Mouse (Mus musculus) stomach, postnatal 0 days (tissue): ENCODE measurements around the gene R3hdm2.

ENCODE experiments used
- CTCF ChIP-seq: IDR thresholded peaks from 2 replicates; pipeline ENCODE4 v1.5.1; 2016; ENCODE audit warnings: antibody characterized with exemption, low read depth, mild to moderate bottlenecking, moderate library complexity
- EP300 ChIP-seq: optimal IDR thresholded peaks from 2 replicates; pipeline ENCODE3; 2016; ENCODE audit warnings: antibody characterized with exemption

DNA sequence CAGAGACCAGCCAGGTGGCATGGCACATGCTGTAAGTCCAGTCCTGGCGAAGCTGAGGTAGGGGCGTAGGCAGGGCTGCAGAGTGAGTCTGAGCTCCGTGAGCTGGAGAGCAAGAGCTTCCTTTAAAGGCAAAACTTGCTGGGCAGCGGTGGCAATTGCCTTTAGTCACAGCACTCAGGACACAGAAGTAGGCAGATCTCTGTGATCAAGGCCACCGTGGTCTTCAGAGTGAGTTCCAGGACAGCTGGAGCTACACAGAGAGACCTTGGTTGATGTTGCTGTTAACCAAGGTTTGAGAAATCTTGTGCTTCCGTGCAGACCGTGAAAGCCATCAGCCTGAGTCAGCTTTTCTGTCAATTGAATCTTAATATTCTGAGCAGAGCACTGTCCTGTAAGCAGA is 97.2 kb downstream of the R3hdm2 start:
- TF ChIP-seq CTCF (no peak), EP300 (no peak)
